ENCODE assay signal across 8 mouse cellular contexts in the genomic region with DNA sequence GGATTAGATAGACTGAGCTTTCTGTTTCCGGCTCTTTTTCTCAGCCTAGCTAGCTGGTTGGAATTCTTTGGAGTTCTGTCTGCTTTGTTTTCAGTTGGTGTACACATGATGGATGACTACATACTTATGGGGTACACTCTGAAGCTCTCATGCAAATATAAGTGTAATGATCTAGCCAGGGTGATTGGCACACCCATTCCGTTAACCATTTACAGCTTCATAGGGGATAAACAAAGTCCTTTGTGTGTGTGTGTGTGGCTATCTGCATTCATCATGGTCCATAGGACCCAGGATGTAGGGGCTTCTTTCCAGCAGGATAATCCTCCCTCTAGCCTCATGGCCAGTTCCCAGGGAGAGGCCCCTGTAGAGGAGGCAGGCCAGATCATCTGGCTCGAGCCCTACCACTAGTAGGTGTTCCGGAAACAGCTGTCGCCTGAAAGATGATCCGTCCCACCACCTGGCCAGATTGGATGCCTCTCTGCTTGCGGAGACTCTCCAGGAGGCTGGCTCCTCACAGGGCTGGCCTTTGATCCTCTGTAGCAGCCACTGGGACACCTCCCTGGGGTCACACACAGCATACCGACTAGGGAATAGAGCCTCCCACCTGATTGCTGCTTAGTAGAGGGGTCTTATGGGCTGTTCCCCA. TPM values are rescaled to one million over a fixed set of nuclear protein-coding genes. Genes with fewer than 3 reads are reported as not detected.
A peak's percentile ranks its signal among the peaks of the same experiment; 100 is the strongest.
DNase-seq lines count a peak whose midpoint lies in the region; ATAC-seq and TF ChIP-seq lines count a peak whose summit lies in the region.

No protein-coding gene starts in this region.

- 28% methylated on average over 8 of the region's 8 CpGs for WGBS in forebrain, embryonic 11.5 days
- WGBS in forebrain, postnatal 0 days: 34% methylated on average over 8 of the region's 8 CpGs
- 20% methylated on average over 8 of the region's 8 CpGs for WGBS in limb, embryonic 11.5 days
- 19% methylated on average over 8 of the region's 8 CpGs for WGBS in neural tube, embryonic 14.5 days

- H3K9me3 ChIP-seq in forebrain, embryonic 11.5 days (ENCODE audit: control insufficient read depth, low read length): no peaks in the 10 kb centered on the region
- H3K9me3 ChIP-seq in forebrain, postnatal 0 days (ENCODE audit: low read length): no peaks in the 10 kb centered on the region
- no peaks in the 10 kb centered on the region for H3K9me3 ChIP-seq in limb, embryonic 11.5 days (ENCODE audit: control insufficient read depth, low read length)
- H3K9me3 ChIP-seq in neural tube, embryonic 14.5 days (ENCODE audit: control insufficient read depth, low read length): no peaks in the 10 kb centered on the region

- DNase-seq in forebrain, embryonic 11.5 days (ENCODE audit: low spot score): no peak
- DNase-seq in forebrain, postnatal 0 days: no peak
- DNase-seq in forelimb bud, embryonic 11.5 days (ENCODE audit: low read depth, low spot score): peak; percentile 67
- peak; percentile 76 for DNase-seq in limb, embryonic 11.5 days (ENCODE audit: low spot score)
- no peak for DNase-seq in left cerebral cortex, postnatal 4 days

- H3K27me3 ChIP-seq in forebrain, embryonic 11.5 days (ENCODE audit: control insufficient read depth, insufficient read depth, low read length): no peaks in the 10 kb centered on the region
- H3K27me3 ChIP-seq in forebrain, postnatal 0 days (ENCODE audit: insufficient read depth, low read length): no peaks in the 10 kb centered on the region
- no peaks in the 10 kb centered on the region for H3K27me3 ChIP-seq in limb, embryonic 11.5 days (ENCODE audit: control insufficient read depth, insufficient read depth, low read length)
- no peaks in the 10 kb centered on the region for H3K27me3 ChIP-seq in neural tube, embryonic 14.5 days (ENCODE audit: control insufficient read depth, insufficient read depth, low read length)

- no peak overlapping the region for H3K9ac ChIP-seq in forebrain, embryonic 11.5 days (ENCODE audit: low read length)
- no peak overlapping the region for H3K9ac ChIP-seq in forebrain, postnatal 0 days
- H3K9ac ChIP-seq in limb, embryonic 11.5 days (ENCODE audit: low read length): no peak overlapping the region
- no peak overlapping the region for H3K9ac ChIP-seq in neural tube, embryonic 14.5 days (replicated peaks; ENCODE audit: low read depth, low read length)

- H3K4me2 ChIP-seq in forebrain, embryonic 11.5 days (ENCODE audit: low read depth, low read length, severe bottlenecking): no peak overlapping the region
- H3K4me2 ChIP-seq in forebrain, postnatal 0 days (ENCODE audit: low read depth): no peak overlapping the region
- H3K4me2 ChIP-seq in limb, embryonic 11.5 days (ENCODE audit: low read depth, severe bottlenecking): no peak overlapping the region
- no peak overlapping the region for H3K4me2 ChIP-seq in neural tube, embryonic 14.5 days (ENCODE audit: low read depth, low read length)

- no peak overlapping the region for H3K27ac ChIP-seq in forebrain, embryonic 11.5 days (ENCODE audit: low read depth, low read length)
- no peak overlapping the region for H3K27ac ChIP-seq in forebrain, postnatal 0 days (ENCODE audit: low read depth, low read length)
- H3K27ac ChIP-seq in limb, embryonic 11.5 days (replicated peaks; ENCODE audit: low read depth, low read length): no peak overlapping the region; the same call in 1 of the 2 replicates
- H3K27ac ChIP-seq in neural tube, embryonic 14.5 days (ENCODE audit: low read depth, low read length): 0 out of 2 replicates have a peak overlapping the region, but pooled peaks have one; percentile 11

- H3K36me3 ChIP-seq in forebrain, embryonic 11.5 days (ENCODE audit: control insufficient read depth, insufficient read depth, low read length): no peaks in the 10 kb centered on the region
- H3K36me3 ChIP-seq in forebrain, postnatal 0 days (ENCODE audit: insufficient read depth): no peaks in the 10 kb centered on the region
- H3K36me3 ChIP-seq in limb, embryonic 11.5 days (ENCODE audit: control insufficient read depth, insufficient read depth, low read length): no peaks in the 10 kb centered on the region
- H3K36me3 ChIP-seq in neural tube, embryonic 14.5 days (ENCODE audit: control insufficient read depth, insufficient read depth, low read length): no peaks in the 10 kb centered on the region

- no peak for TF ChIP-seq CTCF in forebrain, postnatal 0 days (IDR thresholded peaks at IDR 0.05; ENCODE audit: low read depth)

- intact Hi-C loops in left cerebral cortex, postnatal 4 days (cut with DNase I): no loop called here

- peaks cover 6% of the 10 kb centered on the region for H3K4me1 ChIP-seq in forebrain, embryonic 11.5 days (replicated peaks; ENCODE audit: control insufficient read depth, insufficient read depth, low read length)
- peaks cover 5% of the 10 kb centered on the region; the same call in 1 of the 2 replicates for H3K4me1 ChIP-seq in forebrain, postnatal 0 days (ENCODE audit: insufficient read depth)
- peaks cover 14% of the 10 kb centered on the region for H3K4me1 ChIP-seq in limb, embryonic 11.5 days (ENCODE audit: control insufficient read depth, insufficient read depth, low read length)
- peaks cover 7% of the 10 kb centered on the region; the same call in 1 of the 2 replicates for H3K4me1 ChIP-seq in neural tube, embryonic 14.5 days (ENCODE audit: control insufficient read depth, insufficient read depth, low read length)

- no peak overlapping the region for H3K4me3 ChIP-seq in forebrain, embryonic 11.5 days (ENCODE audit: low read depth, low read length)
- H3K4me3 ChIP-seq in forebrain, postnatal 0 days (ENCODE audit: low read depth, low read length): no peak overlapping the region
- H3K4me3 ChIP-seq in limb, embryonic 11.5 days (ENCODE audit: low read depth, low read length): no peak overlapping the region
- no peak overlapping the region for H3K4me3 ChIP-seq in neural tube, embryonic 14.5 days (ENCODE audit: low read depth, low read length)

- peak; percentile 32; the same call in 1 of the 2 replicates for ATAC-seq in forebrain, embryonic 11.5 days (replicated peaks; ENCODE audit: low FRiP score)
- ATAC-seq in forebrain, postnatal 0 days: no peak
- ATAC-seq in limb, embryonic 11.5 days (ENCODE audit: insufficient number of reproducible peaks, low FRiP score, low TSS enrichment, low read depth): peak; percentile 52; the same call in 1 of the 2 replicates
- no peak for ATAC-seq in neural tube, embryonic 14.5 days (ENCODE audit: low read depth)
- ATAC-seq in granulocyte monocyte progenitor cell, adult 5-6 weeks (replicated peaks; ENCODE audit: poor library complexity, severe bottlenecking): no peak
- ATAC-seq in cerebellum, adult (ENCODE audit: insufficient number of reproducible peaks, low FRiP score, low TSS enrichment): no peak

RNA-seq across cellular contexts. Expression of gene Cmip, which starts 57.6 kb away (rescaled TPM):
- 30.5 and 32.1 TPM in 2 replicates for polyA plus RNA-seq in forebrain, embryonic 11.5 days (2014; fragmentation: Nextera tagmentation; extraction: Ambion mirVana)
- total RNA-seq in forebrain, postnatal 0 days (2014; rRNA removed): 139 and 204 TPM in 2 replicates
- 126 and 192 TPM in 2 replicates for polyA plus RNA-seq in forebrain, postnatal 0 days (2015; fragmentation: Nextera tagmentation; extraction: Ambion mirVana)
- polyA plus RNA-seq in limb, embryonic 11.5 days (2014; fragmentation: Nextera tagmentation; extraction: Ambion mirVana): 14.3 and 20.1 TPM in 2 replicates
- 135 and 144 TPM in 2 replicates for polyA plus RNA-seq in neural tube, embryonic 14.5 days (2014; fragmentation: Nextera tagmentation; extraction: Ambion mirVana)
- total RNA-seq in left cerebral cortex, postnatal 4 days (2021): 100 to 1,000 TPM; 351 to 377 TPM
- total RNA-seq in granulocyte monocyte progenitor cell, adult 5-6 weeks (2014; fragmentation: Nextera tagmentation): 30.7 and 49.5 TPM in 2 replicates
- 6.0 and 11.8 TPM in 2 replicates for total RNA-seq in granulocyte monocyte progenitor cell, adult 5-6 weeks (2017)

Comparison
In these comparisons a context has a peak if more than half of its experiments do, and no peak if none do; other contexts are left out.
1. ATAC-seq: peak in forebrain, embryonic 11.5 days (single experiment) and limb, embryonic 11.5 days (single experiment); none in forebrain, postnatal 0 days (single experiment), neural tube, embryonic 14.5 days (single experiment), granulocyte monocyte progenitor cell, adult 5-6 weeks (single experiment) and cerebellum, adult (single experiment).
2. DNase-seq: peak in forelimb bud, embryonic 11.5 days (single experiment) and limb, embryonic 11.5 days (single experiment); none in forebrain, embryonic 11.5 days (single experiment), forebrain, postnatal 0 days (single experiment) and left cerebral cortex, postnatal 4 days (single experiment).